Mouse (Mus musculus): ENCODE data around the gene Vdac2. TPM values are rescaled to one million over a fixed set of nuclear protein-coding genes. Genes with fewer than 3 reads are reported as not detected.

The Vdac2 gene
- total and polyA plus RNA-seq, 3 experiments: 495 to 648 (median 570) TPM

DNA sequence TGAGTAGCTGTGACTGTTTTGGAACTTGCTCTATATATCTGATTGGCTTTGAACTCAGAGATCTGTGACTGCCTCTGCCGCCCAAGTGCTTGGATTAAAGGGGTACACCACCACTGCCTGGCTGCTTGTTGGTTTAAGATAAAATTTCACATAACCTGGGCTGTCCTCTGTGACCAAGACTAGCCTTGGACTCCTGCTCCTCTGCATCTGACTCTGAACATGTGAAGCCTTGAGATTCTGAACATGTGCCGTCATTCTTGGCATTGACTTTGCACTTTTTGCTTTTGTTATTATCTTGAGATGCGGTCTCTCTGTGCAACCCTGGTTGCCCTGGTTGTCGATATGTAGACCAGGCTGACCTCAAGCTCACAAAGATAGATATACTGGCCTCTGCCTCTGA is 33.3 kb upstream of the Vdac2 start:
- no peak overlapping the region for H3K4me3 ChIP-seq (ENCODE audit: low read depth, low read length)
- DNase-seq (ENCODE audit: low spot score) (no peak), ATAC-seq (ENCODE audit: extremely low read depth, insufficient number of reproducible peaks, low FRiP score, poor library complexity, severe bottlenecking) (no peak)
- no peaks in the 10 kb centered on the region for H3K27me3 ChIP-seq (ENCODE audit: insufficient read depth, low read length)
- TF ChIP-seq GATA1 (IDR thresholded peaks at IDR 0.05; ENCODE audit: borderline replicate concordance, low read length) (no peak), CTCF (IDR thresholded peaks at IDR 0.05; ENCODE audit: low read depth, low read length) (no peak)
- H3K4me1 ChIP-seq (ENCODE audit: insufficient read depth, low read depth, low read length): peaks cover under 1% of the 10 kb centered on the region; the same call in 1 of the 2 replicates
- peaks cover 76% of the 10 kb centered on the region for H3K36me3 ChIP-seq (replicated peaks)
- no peaks in the 10 kb centered on the region for H3K9me3 ChIP-seq (replicated peaks)

DNA sequence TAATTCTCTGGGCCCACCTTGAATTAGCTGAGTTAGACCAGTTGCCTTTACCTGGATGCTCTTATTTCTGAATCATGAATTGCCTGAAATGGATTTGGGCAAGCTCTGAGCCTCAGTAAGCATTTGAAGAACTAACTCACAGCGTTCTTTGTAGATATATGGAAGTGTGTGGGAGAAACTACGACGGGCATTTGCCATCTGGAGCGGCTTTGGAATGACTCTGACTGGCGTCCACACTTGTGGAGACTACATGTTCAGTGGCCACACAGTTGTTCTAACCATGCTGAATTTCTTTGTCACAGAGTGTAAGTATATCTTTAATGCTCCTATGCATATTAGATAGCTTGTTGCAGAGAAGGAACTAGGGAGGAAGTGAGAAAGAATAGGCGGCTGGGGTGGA is 32.8 kb upstream of the Vdac2 start:
- Histone ChIP-seq H3K9me3 (replicated peaks) (no peaks in the 10 kb centered on the region), H3K4me3 (ENCODE audit: low read depth, low read length) (no peak overlapping the region), H3K27me3 (ENCODE audit: insufficient read depth, low read length) (no peaks in the 10 kb centered on the region), H3K4me1 (ENCODE audit: insufficient read depth, low read depth, low read length) (no peaks in the 10 kb centered on the region), H3K36me3 (replicated peaks) (peaks cover 75% of the 10 kb centered on the region)
- TF ChIP-seq POLR2AphosphoS5 (IDR thresholded peaks at IDR 0.05; ENCODE audit: insufficient replicate concordance, low read depth, low read length) (no peak), TAL1 (conservative IDR thresholded peaks at IDR 0.05; ENCODE audit: low read depth, low read length) (no peak), GATA1 (IDR thresholded peaks at IDR 0.05; ENCODE audit: borderline replicate concordance, low read length) (no peak), CTCF (IDR thresholded peaks at IDR 0.05; ENCODE audit: low read depth, low read length) (no peak), GATA2 (IDR thresholded peaks at IDR 0.05; ENCODE audit: borderline replicate concordance, low read depth, low read length) (no peak)
- no peak for DNase-seq (ENCODE audit: low spot score)
- ATAC-seq (ENCODE audit: extremely low read depth, insufficient number of reproducible peaks, low FRiP score, poor library complexity, severe bottlenecking): no peak

DNA sequence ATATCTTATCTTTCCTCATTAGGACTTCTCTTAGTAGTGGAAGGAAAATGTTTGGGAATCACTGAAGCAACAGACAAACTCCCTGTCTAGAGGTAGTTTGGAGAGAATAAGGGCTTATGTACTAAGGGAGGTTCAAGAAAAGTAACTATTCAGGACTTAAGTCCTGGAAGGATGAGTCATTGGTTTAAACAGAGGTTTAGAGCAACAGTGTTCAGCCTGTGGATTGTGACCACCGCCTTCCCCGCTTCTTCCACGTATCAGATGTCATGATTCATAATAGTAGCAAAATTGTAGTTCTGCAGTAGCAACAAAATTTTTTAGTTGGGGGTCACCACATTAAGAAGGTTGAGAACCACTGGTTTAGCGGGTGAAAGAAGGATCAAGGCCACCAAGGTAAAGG is 24.4 kb upstream of the Vdac2 start:
- no peaks in the 10 kb centered on the region for H3K9me3 ChIP-seq (replicated peaks)
- no peak for TF ChIP-seq CTCF (IDR thresholded peaks at IDR 0.05; ENCODE audit: low read depth, low read length)
- no peak for TF ChIP-seq POLR2AphosphoS5 (IDR thresholded peaks at IDR 0.05; ENCODE audit: insufficient replicate concordance, low read depth, low read length)
- no peak for TF ChIP-seq TAL1 (conservative IDR thresholded peaks at IDR 0.05; ENCODE audit: low read depth, low read length)
- no peak for TF ChIP-seq GATA2 (IDR thresholded peaks at IDR 0.05; ENCODE audit: borderline replicate concordance, low read depth, low read length)
- TF ChIP-seq GATA1 (IDR thresholded peaks at IDR 0.05; ENCODE audit: borderline replicate concordance, low read length): no peak
- no peak for ATAC-seq (ENCODE audit: extremely low read depth, insufficient number of reproducible peaks, low FRiP score, poor library complexity, severe bottlenecking)

DNA sequence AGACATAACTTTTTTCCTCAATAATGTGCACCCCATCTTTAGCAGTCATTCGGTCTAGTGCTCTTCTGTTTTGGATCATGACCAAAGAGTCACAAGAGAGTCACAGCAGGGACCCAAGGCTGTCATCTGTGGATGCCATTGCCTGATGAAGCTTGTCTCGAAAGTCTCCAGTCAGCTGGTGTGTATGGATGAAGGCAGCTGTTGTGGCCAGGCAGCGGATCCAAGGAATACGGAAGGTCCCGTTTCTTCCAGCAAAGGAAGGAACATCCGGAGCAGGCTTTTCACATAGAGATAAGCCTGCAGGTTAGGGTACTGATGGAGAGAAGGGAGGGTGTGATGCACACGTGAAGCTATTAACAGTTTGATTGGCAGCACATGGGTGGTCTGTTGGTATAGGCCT is 23.4 kb upstream of the Vdac2 start:
- DNase-seq (ENCODE audit: low spot score) (no peak), ATAC-seq (ENCODE audit: extremely low read depth, insufficient number of reproducible peaks, low FRiP score, poor library complexity, severe bottlenecking) (no peak)
- no peak overlapping the region for H3K4me3 ChIP-seq (ENCODE audit: low read depth, low read length)
- peaks cover 34% of the 10 kb centered on the region for H3K36me3 ChIP-seq (replicated peaks)
- H3K9me3 ChIP-seq (replicated peaks): no peaks in the 10 kb centered on the region
- H3K4me1 ChIP-seq (ENCODE audit: insufficient read depth, low read depth, low read length): peaks cover 20% of the 10 kb centered on the region
- TF ChIP-seq POLR2AphosphoS5 (IDR thresholded peaks at IDR 0.05; ENCODE audit: insufficient replicate concordance, low read depth, low read length) (no peak), TAL1 (conservative IDR thresholded peaks at IDR 0.05; ENCODE audit: low read depth, low read length) (no peak), GATA2 (IDR thresholded peaks at IDR 0.05; ENCODE audit: borderline replicate concordance, low read depth, low read length) (no peak), CTCF (IDR thresholded peaks at IDR 0.05; ENCODE audit: low read depth, low read length) (no peak), GATA1 (IDR thresholded peaks at IDR 0.05; ENCODE audit: borderline replicate concordance, low read length) (no peak)
- H3K27me3 ChIP-seq (ENCODE audit: insufficient read depth, low read length): no peaks in the 10 kb centered on the region

More for the DNA sequence above, 24.4 kb upstream of the Vdac2 start:
- no peaks in the 10 kb centered on the region for H3K27me3 ChIP-seq (ENCODE audit: insufficient read depth, low read length)
- peaks cover 36% of the 10 kb centered on the region for H3K36me3 ChIP-seq (replicated peaks)
- peaks cover 13% of the 10 kb centered on the region for H3K4me1 ChIP-seq (ENCODE audit: insufficient read depth, low read depth, low read length)
- DNase-seq (ENCODE audit: low spot score): no peak
- no peak overlapping the region for H3K4me3 ChIP-seq (ENCODE audit: low read depth, low read length)

DNA sequence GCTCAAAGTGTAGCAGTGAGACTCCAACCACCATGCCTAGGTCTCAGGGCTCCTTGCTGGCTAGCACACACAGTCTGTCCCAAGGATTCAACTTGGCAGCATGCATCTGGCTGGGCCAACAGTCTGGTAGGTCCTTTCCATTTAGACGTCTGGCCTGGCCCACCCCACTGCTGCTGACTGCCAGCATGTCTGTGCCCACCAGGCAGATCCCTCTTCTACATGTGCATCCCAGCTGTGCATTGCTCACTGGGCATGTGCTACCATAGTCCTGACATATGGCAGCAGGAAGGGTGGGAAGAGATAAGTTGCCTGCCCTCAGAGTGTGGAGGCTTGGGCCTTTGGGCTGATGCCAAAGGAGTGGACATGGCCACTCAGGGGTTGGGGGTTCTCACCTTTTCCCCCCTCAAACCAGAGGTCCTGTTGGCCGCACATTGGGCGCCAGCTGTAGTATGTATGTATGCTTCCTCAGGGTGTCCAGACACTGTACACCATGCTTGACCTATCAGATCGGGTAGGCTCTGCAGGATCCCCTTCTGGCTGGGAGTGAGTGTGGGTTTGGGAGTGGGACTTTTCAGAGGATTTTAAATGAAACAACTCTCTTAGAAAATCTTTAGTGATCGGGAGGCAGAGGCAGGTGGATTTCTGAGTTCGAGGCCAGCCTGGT is 22.4 kb upstream of the Vdac2 start:
- no peak for ATAC-seq (ENCODE audit: extremely low read depth, insufficient number of reproducible peaks, low FRiP score, poor library complexity, severe bottlenecking)
- no peak for TF ChIP-seq GATA1 (IDR thresholded peaks at IDR 0.05; ENCODE audit: borderline replicate concordance, low read length)
- TF ChIP-seq CTCF (IDR thresholded peaks at IDR 0.05; ENCODE audit: low read depth, low read length): no peak
- no peak for TF ChIP-seq POLR2AphosphoS5 (IDR thresholded peaks at IDR 0.05; ENCODE audit: insufficient replicate concordance, low read depth, low read length)

DNA sequence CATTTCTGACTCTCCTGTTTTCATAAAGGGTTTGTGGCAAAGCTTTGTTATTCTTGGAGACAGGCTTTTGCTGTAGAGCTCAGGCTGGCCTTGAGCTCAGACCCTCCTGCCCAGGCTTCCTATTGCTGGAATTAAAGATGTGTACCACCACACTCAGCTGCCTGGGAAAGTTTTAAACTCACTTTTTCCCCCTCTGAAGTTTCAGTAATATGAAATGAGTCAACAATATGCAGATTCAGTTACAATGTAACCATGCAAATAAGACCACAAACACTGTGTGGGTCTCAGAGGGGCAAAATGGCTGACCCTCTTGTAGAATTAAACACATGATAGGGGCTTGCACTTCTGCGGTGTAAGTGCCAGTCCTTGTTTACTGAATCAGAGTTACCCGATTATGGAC is 18.8 kb upstream of the Vdac2 start:
- H3K27me3 ChIP-seq (ENCODE audit: insufficient read depth, low read length): no peaks in the 10 kb centered on the region
- peaks cover 57% of the 10 kb centered on the region for H3K4me1 ChIP-seq (ENCODE audit: insufficient read depth, low read depth, low read length)
- DNase-seq (ENCODE audit: low spot score) (no peak), ATAC-seq (ENCODE audit: extremely low read depth, insufficient number of reproducible peaks, low FRiP score, poor library complexity, severe bottlenecking) (no peak)
- no peak overlapping the region for H3K4me3 ChIP-seq (ENCODE audit: low read depth, low read length)
- no peaks in the 10 kb centered on the region for H3K9me3 ChIP-seq (replicated peaks)
- TF ChIP-seq TAL1 (conservative IDR thresholded peaks at IDR 0.05; ENCODE audit: low read depth, low read length) (no peak), GATA2 (IDR thresholded peaks at IDR 0.05; ENCODE audit: borderline replicate concordance, low read depth, low read length) (no peak), POLR2AphosphoS5 (IDR thresholded peaks at IDR 0.05; ENCODE audit: insufficient replicate concordance, low read depth, low read length) (no peak), CTCF (IDR thresholded peaks at IDR 0.05; ENCODE audit: low read depth, low read length) (no peak), GATA1 (IDR thresholded peaks at IDR 0.05; ENCODE audit: borderline replicate concordance, low read length) (no peak)
- peaks cover 13% of the 10 kb centered on the region for H3K36me3 ChIP-seq (replicated peaks)

More for the DNA sequence above, 22.4 kb upstream of the Vdac2 start:
- no peak for DNase-seq (ENCODE audit: low spot score)
- H3K4me3 ChIP-seq (ENCODE audit: low read depth, low read length): 0 out of 2 replicates have a peak overlapping the region, but pooled peaks have one; percentile 1
- no peaks in the 10 kb centered on the region for H3K27me3 ChIP-seq (ENCODE audit: insufficient read depth, low read length)
- peaks cover 30% of the 10 kb centered on the region for H3K36me3 ChIP-seq (replicated peaks)
- peaks cover 31% of the 10 kb centered on the region for H3K4me1 ChIP-seq (ENCODE audit: insufficient read depth, low read depth, low read length)
- H3K9me3 ChIP-seq (replicated peaks): no peaks in the 10 kb centered on the region
